Mouse (Mus musculus): ENCODE measurements around the gene Vav3.

DNA sequence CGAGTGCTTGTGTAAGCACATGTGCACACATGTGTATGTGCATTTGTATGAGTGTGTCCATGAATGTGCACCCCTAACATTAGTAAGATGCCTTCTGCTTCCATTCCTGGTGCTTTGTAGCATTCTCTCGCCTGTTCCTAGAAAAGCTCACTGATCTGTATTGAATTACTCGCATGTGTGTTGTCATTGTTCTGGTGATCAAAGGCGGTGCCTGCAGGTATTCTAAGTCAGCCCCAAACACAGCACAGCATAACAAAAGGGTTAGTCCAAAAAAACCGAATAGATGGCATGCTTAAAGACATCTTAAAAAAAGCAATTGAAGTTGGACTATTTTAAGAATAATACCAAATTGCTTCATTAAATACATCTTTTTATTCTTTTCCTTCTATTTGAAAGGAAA lies 7.7 kb upstream of the Vav3 start:
- TF ChIP-seq CTCF (IDR thresholded peaks at IDR 0.05; ENCODE audit: low read depth) (no peak), EP300 (IDR thresholded peaks at IDR 0.05; ENCODE audit: low read depth) (no peak)
